Mouse (Mus musculus): ENCODE measurements around the gene Chd8. TPM values are rescaled to one million over a fixed set of nuclear protein-coding genes. Genes with fewer than 3 reads are reported as not detected.

Chd8 gene
- polyA plus RNA-seq, 1 experiment from 2014 or later, result 56.4 TPM

- H3K4me2 ChIP-seq (ENCODE audit: low read depth), result peak within 1 kb of the TSS; percentile 61
- WGBS, result under 1% methylated on average over 65 of the region's 66 CpGs
Measured at GRCm38 (mm10) chr14:52278932-52279746, 21.6 kb upstream of the Chd8 start, which contains the start of the genes Tox4 and Rab2b. Tox4 (plus strand) TSS chr14:52279146. Rab2b (minus strand) TSS chr14:52279545.

GRCm38 (mm10) chr14:52277210-52277609 lies 19.6 kb upstream of the Chd8 start:
- no peak for DNase-seq (ENCODE audit: low spot score)

More at GRCm38 (mm10) chr14:52278932-52279746, 21.6 kb upstream of the Chd8 start, which contains the start of the genes Tox4 and Rab2b:
- H3K27ac ChIP-seq (ENCODE audit: low read depth, low read length), result peak within 1 kb of the TSS; percentile 51
- peak within 1 kb of the TSS; percentile 75 for H3K9ac ChIP-seq (ENCODE audit: low read length)
- H3K36me3 ChIP-seq (ENCODE audit: control insufficient read depth, insufficient read depth, low read length), result peaks cover 2% of the 10 kb centered on the region; the same call in 1 of the 2 replicates
- DNase-seq (ENCODE audit: low spot score) (peak; percentile 99), ATAC-seq (ENCODE audit: insufficient read depth, low FRiP score, low TSS enrichment) (peak; percentile 98)
- no peaks in the 10 kb centered on the region for H3K9me3 ChIP-seq (ENCODE audit: control insufficient read depth, low read length)
- peaks cover 6% of the 10 kb centered on the region for H3K4me1 ChIP-seq (ENCODE audit: control insufficient read depth, insufficient read depth, low read length)
- H3K4me3 ChIP-seq (ENCODE audit: low read depth, low read length), result peak within 1 kb of the TSS; percentile 94
- no peaks in the 10 kb centered on the region for H3K27me3 ChIP-seq (ENCODE audit: control insufficient read depth, insufficient read depth, low read length)

GRCm38 (mm10) chr14:52272781-52273180 lies 15.2 kb upstream of the Chd8 start:
- DNase-seq (ENCODE audit: low spot score) (no peak), ATAC-seq (ENCODE audit: insufficient read depth, low FRiP score, low TSS enrichment) (no peak)
- no peaks in the 10 kb centered on the region for H3K27me3 ChIP-seq (ENCODE audit: control insufficient read depth, insufficient read depth, low read length)
- H3K36me3 ChIP-seq (ENCODE audit: control insufficient read depth, insufficient read depth, low read length), result peaks cover 2% of the 10 kb centered on the region; the same call in 1 of the 2 replicates
- H3K27ac ChIP-seq (ENCODE audit: low read depth, low read length), result no peak overlapping the region
- H3K9me3 ChIP-seq (ENCODE audit: control insufficient read depth, low read length), result no peaks in the 10 kb centered on the region
- no peaks in the 10 kb centered on the region for H3K4me1 ChIP-seq (ENCODE audit: control insufficient read depth, insufficient read depth, low read length)
- WGBS, result 77% methylated on average over 3 of the region's 3 CpGs
- no peak overlapping the region for H3K4me3 ChIP-seq (ENCODE audit: low read depth, low read length)
- no peak overlapping the region for H3K4me2 ChIP-seq (ENCODE audit: low read depth)
- no peak overlapping the region for H3K9ac ChIP-seq (ENCODE audit: low read length)

More at GRCm38 (mm10) chr14:52277210-52277609, 19.6 kb upstream of the Chd8 start:
- H3K4me1 ChIP-seq (ENCODE audit: control insufficient read depth, insufficient read depth, low read length), result peaks cover 6% of the 10 kb centered on the region
- H3K9me3 ChIP-seq (ENCODE audit: control insufficient read depth, low read length), result no peaks in the 10 kb centered on the region
- no peak overlapping the region for H3K9ac ChIP-seq (ENCODE audit: low read length)
- no peaks in the 10 kb centered on the region for H3K27me3 ChIP-seq (ENCODE audit: control insufficient read depth, insufficient read depth, low read length)
- no peak overlapping the region for H3K27ac ChIP-seq (ENCODE audit: low read depth, low read length)
- H3K4me2 ChIP-seq (ENCODE audit: low read depth), result no peak overlapping the region
- H3K36me3 ChIP-seq (ENCODE audit: control insufficient read depth, insufficient read depth, low read length), result peaks cover 2% of the 10 kb centered on the region; the same call in 1 of the 2 replicates
- H3K4me3 ChIP-seq (ENCODE audit: low read depth, low read length), result no peak overlapping the region
- no peak for ATAC-seq (ENCODE audit: insufficient read depth, low FRiP score, low TSS enrichment)
- 90% methylated on average over 4 of the region's 4 CpGs for WGBS

GRCm38 (mm10) chr14:52256311-52257175 lies 1.0 kb downstream of the Chd8 start:
- peak overlapping the region; percentile 92 for H3K4me3 ChIP-seq (ENCODE audit: low read depth, low read length)
- ATAC-seq (ENCODE audit: insufficient read depth, low FRiP score, low TSS enrichment) (no peak), DNase-seq (ENCODE audit: low spot score) (peak; percentile 23)
- H3K4me2 ChIP-seq (ENCODE audit: low read depth), result peak overlapping the region; percentile 52
- no peak overlapping the region; the same call in 1 of the 2 replicates for H3K27ac ChIP-seq (ENCODE audit: low read depth, low read length)
- H3K4me1 ChIP-seq (ENCODE audit: control insufficient read depth, insufficient read depth, low read length), result peaks cover 10% of the 10 kb centered on the region
- H3K27me3 ChIP-seq (ENCODE audit: control insufficient read depth, insufficient read depth, low read length), result no peaks in the 10 kb centered on the region
- no peaks in the 10 kb centered on the region for H3K9me3 ChIP-seq (ENCODE audit: control insufficient read depth, low read length)
- 9% methylated on average over 18 of the region's 18 CpGs for WGBS
- H3K9ac ChIP-seq (ENCODE audit: low read length), result peak overlapping the region; percentile 94
- H3K36me3 ChIP-seq (ENCODE audit: control insufficient read depth, insufficient read depth, low read length), result no peaks in the 10 kb centered on the region

- H3K9me3 ChIP-seq (ENCODE audit: control insufficient read depth, low read length), result no peaks in the 10 kb centered on the region
- 86% methylated on average over 4 of the region's 4 CpGs for WGBS
- no peak for DNase-seq (ENCODE audit: low spot score)
- H3K27ac ChIP-seq (ENCODE audit: low read depth, low read length), result no peak overlapping the region
- no peak for ATAC-seq (ENCODE audit: insufficient read depth, low FRiP score, low TSS enrichment)
- H3K4me1 ChIP-seq (ENCODE audit: control insufficient read depth, insufficient read depth, low read length), result peaks cover 8% of the 10 kb centered on the region
- H3K9ac ChIP-seq (ENCODE audit: low read length), result no peak overlapping the region
- H3K4me2 ChIP-seq (ENCODE audit: low read depth), result no peak overlapping the region
- no peak overlapping the region for H3K4me3 ChIP-seq (ENCODE audit: low read depth, low read length)
- H3K36me3 ChIP-seq (ENCODE audit: control insufficient read depth, insufficient read depth, low read length), result no peaks in the 10 kb centered on the region
- H3K27me3 ChIP-seq (ENCODE audit: control insufficient read depth, insufficient read depth, low read length), result no peaks in the 10 kb centered on the region
Measured at GRCm38 (mm10) chr14:52246129-52246528, 11.5 kb downstream of the Chd8 start.

- WGBS, result 10% methylated on average over 7 of the region's 7 CpGs
- H3K4me1 ChIP-seq (ENCODE audit: control insufficient read depth, insufficient read depth, low read length), result peaks cover 8% of the 10 kb centered on the region
- no peaks in the 10 kb centered on the region for H3K27me3 ChIP-seq (ENCODE audit: control insufficient read depth, insufficient read depth, low read length)
- DNase-seq (ENCODE audit: low spot score) (no peak), ATAC-seq (ENCODE audit: insufficient read depth, low FRiP score, low TSS enrichment) (peak; percentile 73; the same call in 1 of the 2 replicates)
- H3K27ac ChIP-seq (ENCODE audit: low read depth, low read length), result no peak overlapping the region
- H3K9ac ChIP-seq (ENCODE audit: low read length), result peak overlapping the region; percentile 24
- peak overlapping the region; percentile 82 for H3K4me2 ChIP-seq (ENCODE audit: low read depth)
- no peaks in the 10 kb centered on the region for H3K9me3 ChIP-seq (ENCODE audit: control insufficient read depth, low read length)
- peak overlapping the region; percentile 79 for H3K4me3 ChIP-seq (ENCODE audit: low read depth, low read length)
- H3K36me3 ChIP-seq (ENCODE audit: control insufficient read depth, insufficient read depth, low read length), result no peaks in the 10 kb centered on the region
Measured at GRCm38 (mm10) chr14:52244690-52245042, 12.9 kb downstream of the Chd8 start.

- Histone ChIP-seq H3K36me3 (ENCODE audit: control insufficient read depth, insufficient read depth, low read length) (no peaks in the 10 kb centered on the region), H3K4me1 (ENCODE audit: control insufficient read depth, insufficient read depth, low read length) (peaks cover 8% of the 10 kb centered on the region), H3K27ac (ENCODE audit: low read depth, low read length) (no peak overlapping the region), H3K9ac (ENCODE audit: low read length) (peak overlapping the region; percentile 72), H3K4me3 (ENCODE audit: low read depth, low read length) (peak overlapping the region; percentile 79), H3K9me3 (ENCODE audit: control insufficient read depth, low read length) (no peaks in the 10 kb centered on the region), H3K4me2 (ENCODE audit: low read depth) (peak overlapping the region; percentile 82), H3K27me3 (ENCODE audit: control insufficient read depth, insufficient read depth, low read length) (no peaks in the 10 kb centered on the region)
- under 1% methylated on average over 32 of the region's 32 CpGs for WGBS
- peak; percentile 99 for ATAC-seq (ENCODE audit: insufficient read depth, low FRiP score, low TSS enrichment)
- peak; percentile 98 for DNase-seq (ENCODE audit: low spot score)
Measured at GRCm38 (mm10) chr14:52244041-52244689, 13.4 kb downstream of the Chd8 start.

GRCm38 (mm10) chr14:52236216-52236615 lies 21.4 kb downstream of the Chd8 start:
- H3K4me2 ChIP-seq (ENCODE audit: low read depth), result no peak overlapping the region
- H3K4me3 ChIP-seq (ENCODE audit: low read depth, low read length), result no peak overlapping the region
- DNase-seq (ENCODE audit: low spot score) (no peak), ATAC-seq (ENCODE audit: insufficient read depth, low FRiP score, low TSS enrichment) (no peak)
- H3K36me3 ChIP-seq (ENCODE audit: control insufficient read depth, insufficient read depth, low read length), result peaks cover 16% of the 10 kb centered on the region
- H3K27me3 ChIP-seq (ENCODE audit: control insufficient read depth, insufficient read depth, low read length), result no peaks in the 10 kb centered on the region
- no peaks in the 10 kb centered on the region for H3K4me1 ChIP-seq (ENCODE audit: control insufficient read depth, insufficient read depth, low read length)
- H3K9ac ChIP-seq (ENCODE audit: low read length), result no peak overlapping the region
- H3K27ac ChIP-seq (ENCODE audit: low read depth, low read length), result no peak overlapping the region
- WGBS, result 94% methylated on average over 1 of the region's 1 CpGs
- no peaks in the 10 kb centered on the region for H3K9me3 ChIP-seq (ENCODE audit: control insufficient read depth, low read length)

Data from neural tube, embryonic 11.5 days (tissue).